Mouse (Mus musculus): ENCODE results near the gene Ralgapa2. TPM values are rescaled to one million over a fixed set of nuclear protein-coding genes. Genes with fewer than 3 reads are reported as not detected.

The Ralgapa2 gene
- total and polyA plus RNA-seq, 2 experiments from 2014 or later, result 6.8 to 32.9 TPM

GRCm38 (mm10) chr2:146549111-146549776, 37.1 kb upstream of the Ralgapa2 start:
- no peak overlapping the region for H3K4me3 ChIP-seq (ENCODE audit: low read depth, low read length)
- no peaks in the 10 kb centered on the region for H3K36me3 ChIP-seq (ENCODE audit: insufficient read depth)
- H3K9ac ChIP-seq, result no peak overlapping the region
- H3K4me1 ChIP-seq (ENCODE audit: insufficient read depth), result 0 out of 2 replicates have a peak, but pooled peaks cover 9% of the 10 kb centered on the region
- H3K27me3 ChIP-seq (ENCODE audit: insufficient read depth, low read length), result no peaks in the 10 kb centered on the region
- DNase-seq (peak; percentile 72), ATAC-seq (peak; percentile 93)
- WGBS, result 5% methylated on average over 6 of the region's 6 CpGs
- H3K9me3 ChIP-seq (ENCODE audit: low read length), result no peaks in the 10 kb centered on the region
- no peak overlapping the region for H3K4me2 ChIP-seq (ENCODE audit: low read depth)
- no peak for TF ChIP-seq CTCF (IDR thresholded peaks at IDR 0.05; ENCODE audit: low read depth)
- peak overlapping the region; percentile 30; the same call in 1 of the 2 replicates for H3K27ac ChIP-seq (ENCODE audit: low read depth, low read length)

GRCm38 (mm10) chr2:146544155-146544814, 32.1 kb upstream of the Ralgapa2 start:
- no peak overlapping the region for H3K9ac ChIP-seq
- 0 out of 2 replicates have a peak, but pooled peaks cover under 1% of the 10 kb centered on the region for H3K4me1 ChIP-seq (ENCODE audit: insufficient read depth)
- H3K9me3 ChIP-seq (ENCODE audit: low read length), result no peaks in the 10 kb centered on the region
- H3K36me3 ChIP-seq (ENCODE audit: insufficient read depth), result no peaks in the 10 kb centered on the region
- no peak overlapping the region for H3K4me3 ChIP-seq (ENCODE audit: low read depth, low read length)
- no peak overlapping the region for H3K4me2 ChIP-seq (ENCODE audit: low read depth)
- no peak overlapping the region for H3K27ac ChIP-seq (ENCODE audit: low read depth, low read length)
- no peak for TF ChIP-seq CTCF (IDR thresholded peaks at IDR 0.05; ENCODE audit: low read depth)
- ATAC-seq, result no peak
- no peaks in the 10 kb centered on the region for H3K27me3 ChIP-seq (ENCODE audit: insufficient read depth, low read length)
- 83% methylated on average over 1 of the region's 1 CpGs for WGBS
- DNase-seq, result no peak

- Histone ChIP-seq H3K27me3 (ENCODE audit: insufficient read depth, low read length) (no peaks in the 10 kb centered on the region), H3K36me3 (ENCODE audit: insufficient read depth) (no peaks in the 10 kb centered on the region), H3K4me1 (ENCODE audit: insufficient read depth) (no peaks in the 10 kb centered on the region), H3K27ac (ENCODE audit: low read depth, low read length) (no peak overlapping the region), H3K4me3 (ENCODE audit: low read depth, low read length) (no peak overlapping the region), H3K9me3 (ENCODE audit: low read length) (no peaks in the 10 kb centered on the region), H3K4me2 (ENCODE audit: low read depth) (no peak overlapping the region), H3K9ac (no peak overlapping the region)
- WGBS, result 67% methylated on average over 8 of the region's 8 CpGs
- TF ChIP-seq CTCF (IDR thresholded peaks at IDR 0.05; ENCODE audit: low read depth), result no peak
- DNase-seq (no peak), ATAC-seq (no peak)
Measured at GRCm38 (mm10) chr2:146533118-146533949, 21.2 kb upstream of the Ralgapa2 start.

GRCm38 (mm10) chr2:146532493-146532892, 20.3 kb upstream of the Ralgapa2 start:
- no peaks in the 10 kb centered on the region for H3K9me3 ChIP-seq (ENCODE audit: low read length)
- H3K27ac ChIP-seq (ENCODE audit: low read depth, low read length), result no peak overlapping the region
- no peak for DNase-seq
- H3K27me3 ChIP-seq (ENCODE audit: insufficient read depth, low read length), result no peaks in the 10 kb centered on the region
- H3K4me2 ChIP-seq (ENCODE audit: low read depth), result no peak overlapping the region
- no peak overlapping the region for H3K4me3 ChIP-seq (ENCODE audit: low read depth, low read length)
- ATAC-seq, result no peak
- TF ChIP-seq CTCF (IDR thresholded peaks at IDR 0.05; ENCODE audit: low read depth), result no peak
- H3K9ac ChIP-seq, result no peak overlapping the region
- 90% methylated on average over 3 of the region's 3 CpGs for WGBS
- H3K36me3 ChIP-seq (ENCODE audit: insufficient read depth), result no peaks in the 10 kb centered on the region
- no peaks in the 10 kb centered on the region for H3K4me1 ChIP-seq (ENCODE audit: insufficient read depth)

DNA sequence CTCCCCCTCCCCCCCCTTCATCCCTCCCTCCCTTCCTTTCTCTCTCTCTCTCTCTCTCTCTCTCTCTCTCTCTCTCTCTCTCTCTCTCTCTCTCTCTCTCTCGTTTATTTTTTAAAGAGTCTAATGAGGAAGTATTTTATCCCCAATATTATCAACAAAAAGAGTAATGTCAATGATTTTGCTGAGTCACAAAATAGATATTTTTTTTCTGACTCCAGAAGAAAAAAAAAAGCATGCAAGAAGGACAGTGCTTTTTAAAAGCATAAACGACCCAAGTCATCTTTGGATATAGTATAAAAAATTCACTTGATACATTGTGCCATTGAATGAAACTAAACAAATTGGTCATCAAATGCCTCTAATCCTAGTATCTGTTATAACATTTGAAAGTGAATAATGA, 13.3 kb upstream of the Ralgapa2 start:
- Histone ChIP-seq H3K27me3 (ENCODE audit: insufficient read depth, low read length) (no peaks in the 10 kb centered on the region), H3K27ac (ENCODE audit: low read depth, low read length) (no peak overlapping the region), H3K4me2 (ENCODE audit: low read depth) (no peak overlapping the region), H3K4me3 (ENCODE audit: low read depth, low read length) (no peak overlapping the region), H3K9ac (no peak overlapping the region), H3K9me3 (ENCODE audit: low read length) (no peaks in the 10 kb centered on the region), H3K4me1 (ENCODE audit: insufficient read depth) (no peaks in the 10 kb centered on the region), H3K36me3 (ENCODE audit: insufficient read depth) (no peaks in the 10 kb centered on the region)
- no peak for TF ChIP-seq CTCF (IDR thresholded peaks at IDR 0.05; ENCODE audit: low read depth)
- ATAC-seq (no peak), DNase-seq (no peak)
- WGBS, result 52% methylated on average over 2 of the region's 2 CpGs

DNA sequence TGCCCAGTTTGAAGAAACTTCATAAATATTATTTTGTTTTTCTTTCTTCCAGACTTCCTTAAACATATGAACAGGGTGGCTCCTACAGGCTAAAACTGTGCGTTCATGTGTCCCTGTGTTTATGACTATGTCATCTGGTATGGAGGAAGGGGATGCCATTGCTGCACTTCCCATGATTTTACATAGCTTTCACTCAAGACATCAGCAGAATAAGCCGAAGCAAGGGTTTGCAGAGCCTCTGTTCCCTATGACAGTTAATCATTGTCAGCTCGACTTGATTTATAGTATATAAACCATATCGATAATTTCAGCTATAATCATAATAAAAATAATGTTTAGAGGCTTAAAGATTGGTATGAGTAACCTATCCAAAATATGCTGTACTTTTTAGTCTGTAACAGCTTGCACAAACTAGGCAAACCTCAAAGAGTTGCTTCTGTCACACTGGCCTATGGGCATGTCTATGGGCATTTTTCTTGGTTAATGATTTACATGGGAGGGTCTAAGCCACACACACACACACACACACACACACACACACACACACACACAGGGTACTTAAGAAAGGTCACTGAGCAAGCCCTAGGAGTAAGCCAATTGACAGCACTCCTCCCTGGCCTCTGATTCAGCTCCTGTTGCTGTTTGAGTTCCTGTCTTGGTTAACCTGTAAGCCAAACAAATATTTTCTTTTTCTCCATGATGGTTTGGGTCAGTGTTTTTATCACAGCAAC, 12.7 kb upstream of the Ralgapa2 start:
- no peak for ATAC-seq
- H3K9ac ChIP-seq, result no peak overlapping the region
- no peaks in the 10 kb centered on the region for H3K36me3 ChIP-seq (ENCODE audit: insufficient read depth)
- 92% methylated on average over 4 of the region's 4 CpGs for WGBS
- H3K4me1 ChIP-seq (ENCODE audit: insufficient read depth), result no peaks in the 10 kb centered on the region
- H3K4me2 ChIP-seq (ENCODE audit: low read depth), result no peak overlapping the region
- TF ChIP-seq CTCF (IDR thresholded peaks at IDR 0.05; ENCODE audit: low read depth), result no peak
- no peaks in the 10 kb centered on the region for H3K9me3 ChIP-seq (ENCODE audit: low read length)
- no peak for DNase-seq
- no peak overlapping the region for H3K27ac ChIP-seq (ENCODE audit: low read depth, low read length)
- no peaks in the 10 kb centered on the region for H3K27me3 ChIP-seq (ENCODE audit: insufficient read depth, low read length)
- no peak overlapping the region for H3K4me3 ChIP-seq (ENCODE audit: low read depth, low read length)

Data from forebrain, postnatal 0 days (tissue).